Mouse (Mus musculus) kidney, adult 2 months (tissue): ENCODE data around the gene Dram1.

Source experiments
- CTCF ChIP-seq: fragments of 200-500 bp; conservative IDR thresholded peaks from 2 replicates; pipeline ENCODE4 v1.5.1; 2011; ENCODE audit warnings: low read depth, mild to moderate bottlenecking, control low read depth, low read length, moderate library complexity, mixed read lengths; ENCODE audit not compliant: insufficient read depth, insufficient read length
- POLR2A ChIP-seq: fragments of 200-500 bp; IDR thresholded peaks from one replicate; pipeline ENCODE4 v1.6.1; 2011; ENCODE audit warnings: low read depth, low read length, control low read depth

- TF ChIP-seq POLR2A (no peak), CTCF (no peak)
Observed at GRCm38 (mm10) chr10:88377666-88378065, 1.2 kb downstream of the Dram1 start.
